Mouse (Mus musculus) neural tube, embryonic 13.5 days (tissue): Measurements from ENCODE around the gene Slc1a3. TPM values are rescaled to one million over a fixed set of nuclear protein-coding genes. Genes with fewer than 3 reads are reported as not detected.
"Not testable (repeated sequence)": the region's sequence is repeated elsewhere in the genome, so short reads cannot be mapped to it uniquely, and the experiment has no call there.

Experiments
- ATAC-seq: fragments of 200-750 bp; cut with Nextera tagmentation; 2 replicates; pipeline ENCODE4 v1.8.0; 2017; ENCODE audit warnings: low read depth, mild to moderate bottlenecking, moderate TSS enrichment, moderate library complexity
- H3K27ac ChIP-seq: fragments of 300-500 bp; sonication (generic); replicated peaks from 2 replicates; pipeline ENCODE4 v1.5.1; 2015; ENCODE audit warnings: moderate library complexity, mild to moderate bottlenecking, inconsistent platforms
- H3K27me3 ChIP-seq: fragments of 300-500 bp; sonication (generic); 2 replicates; pipeline ENCODE4 v1.6.1; 2015; ENCODE audit warnings: mild to moderate bottlenecking, inconsistent platforms
- H3K36me3 ChIP-seq: fragments of 300-500 bp; sonication (generic); 2 replicates; pipeline ENCODE4 v1.6.1; 2015; ENCODE audit warnings: mild to moderate bottlenecking, inconsistent platforms
- H3K4me1 ChIP-seq: fragments of 300-500 bp; sonication (generic); replicated peaks from 2 replicates; pipeline ENCODE4 v1.6.1; 2015; ENCODE audit warnings: inconsistent platforms
- H3K4me2 ChIP-seq: fragments of 300-500 bp; sonication (generic); 2 replicates; pipeline ENCODE4 v1.6.1; 2015; ENCODE audit warnings: inconsistent platforms, mild to moderate bottlenecking, moderate library complexity
- H3K4me3 ChIP-seq: fragments of 300-500 bp; sonication (generic); 2 replicates; pipeline ENCODE4 v1.5.1; 2015; ENCODE audit warnings: mild to moderate bottlenecking, inconsistent platforms
- H3K9ac ChIP-seq: fragments of 300-500 bp; sonication (generic); 2 replicates; pipeline ENCODE4 v1.6.1; 2015; ENCODE audit warnings: moderate library complexity, mild to moderate bottlenecking, inconsistent platforms
- H3K9me3 ChIP-seq: fragments of 300-500 bp; sonication (generic); 2 replicates; pipeline ENCODE4 v1.6.1; 2016; ENCODE audit warnings: inconsistent platforms
- WGBS: fragments of 180-500 bp; shearing (Covaris S2); methylation state at CpG from one replicate; pipeline ENCODE4 v1.1.7; 2015; 5-methylcytosine and 5-hydroxymethylcytosine counted together
- polyA plus RNA-seq: library from polyadenylated mRNA; unstranded; fragments of >200 nt; fragmentation: Nextera tagmentation; extraction: Ambion mirVana; gene quantifications from 2 replicates; pipeline ENCODE4 v1.2.1, GENCODE M21; 2015

Slc1a3 gene
- polyA plus RNA-seq, 1 experiment from 2014 or later: 156 TPM

DNA sequence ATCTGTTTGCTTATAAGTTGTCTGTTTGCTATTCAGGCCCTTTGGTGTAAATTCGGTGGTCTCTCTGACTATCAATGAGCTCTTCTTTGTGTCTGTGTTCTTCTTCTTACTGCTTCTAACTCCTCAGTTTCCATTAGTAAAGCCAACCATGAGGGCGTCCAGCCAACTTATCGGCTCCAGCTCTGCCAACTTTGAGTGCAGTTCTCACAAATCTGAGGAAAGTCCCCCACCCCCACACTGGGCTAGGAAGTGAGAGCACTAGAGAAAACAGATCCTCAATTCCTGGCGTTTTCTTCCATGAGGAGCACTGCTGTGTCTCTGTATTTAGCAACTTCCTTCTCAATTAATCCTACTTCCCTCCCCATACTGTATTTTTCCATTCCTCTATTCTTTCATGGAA lies 4.4 kb downstream of the Slc1a3 start:
- H3K36me3 ChIP-seq: no peaks in the 10 kb centered on the region
- peak overlapping the region; percentile 33 for H3K4me2 ChIP-seq
- H3K4me1 ChIP-seq: peaks cover 29% of the 10 kb centered on the region
- no peak overlapping the region for H3K9ac ChIP-seq
- peak overlapping the region; percentile 61; the same call in 1 of the 2 replicates for H3K27ac ChIP-seq
- 67% methylated on average over 4 of the region's 4 CpGs for whole genome bisulfite sequencing
- H3K27me3 ChIP-seq: peaks cover 13% of the 10 kb centered on the region; the same call in 1 of the 2 replicates
- H3K9me3 ChIP-seq: no peaks in the 10 kb centered on the region
- ATAC-seq: peak; percentile 52
- H3K4me3 ChIP-seq: no peak overlapping the region

DNA sequence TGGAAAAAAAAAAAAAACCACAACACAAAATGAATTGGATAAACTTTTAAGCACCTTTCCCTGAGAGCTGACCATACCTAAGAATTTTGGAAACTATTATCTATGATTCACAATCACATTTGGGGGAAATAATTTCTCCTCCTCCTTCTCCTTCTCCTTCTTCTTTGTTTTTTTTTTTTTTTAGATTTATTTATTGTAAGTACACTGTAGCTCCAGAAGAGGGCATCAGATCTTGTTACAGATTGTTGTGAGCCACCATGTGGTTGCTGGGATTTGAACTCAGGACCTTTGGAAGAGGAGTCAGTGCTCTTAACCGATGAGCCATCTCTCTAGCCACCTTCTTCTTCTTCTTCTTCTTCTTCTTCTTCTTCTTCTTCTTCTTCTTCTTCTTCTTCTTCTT lies 5.0 kb downstream of the Slc1a3 start:
- peaks cover 25% of the 10 kb centered on the region for H3K4me1 ChIP-seq
- H3K9ac ChIP-seq, H3K27me3 ChIP-seq, H3K4me3 ChIP-seq, H3K4me2 ChIP-seq, ATAC-seq, H3K36me3 ChIP-seq, H3K9me3 ChIP-seq, H3K27ac ChIP-seq: not testable (repeated sequence)
- 95% methylated on average over 1 of the region's 1 CpGs for WGBS

DNA sequence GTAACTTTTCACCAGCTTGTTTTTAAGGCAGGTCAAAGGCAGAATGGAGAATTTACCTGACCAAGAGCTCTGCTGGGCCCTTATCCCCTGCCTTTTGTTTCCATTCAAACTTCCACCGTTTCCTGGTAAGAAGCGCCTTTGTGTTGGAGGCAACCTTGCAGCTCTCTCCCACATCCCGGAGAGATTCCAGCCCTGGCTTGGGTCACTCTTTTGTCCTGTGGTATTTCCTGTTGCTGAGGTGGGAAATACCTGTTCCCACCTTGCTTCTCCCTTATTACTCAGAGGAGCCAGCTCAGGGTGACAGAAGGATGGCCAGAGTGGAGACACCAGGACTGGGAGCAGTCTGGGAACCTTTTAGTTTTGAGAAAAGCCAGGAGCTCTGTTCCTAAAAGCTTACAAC lies 12.6 kb downstream of the Slc1a3 start:
- ATAC-seq: no peak
- H3K27me3 ChIP-seq: no peaks in the 10 kb centered on the region
- no peak overlapping the region for H3K4me2 ChIP-seq
- H3K27ac ChIP-seq: no peak overlapping the region
- no peaks in the 10 kb centered on the region for H3K36me3 ChIP-seq
- no peaks in the 10 kb centered on the region for H3K9me3 ChIP-seq
- H3K4me1 ChIP-seq: no peaks in the 10 kb centered on the region
- H3K9ac ChIP-seq: no peak overlapping the region
- H3K4me3 ChIP-seq: no peak overlapping the region
- WGBS: 53% methylated on average over 3 of the region's 3 CpGs

DNA sequence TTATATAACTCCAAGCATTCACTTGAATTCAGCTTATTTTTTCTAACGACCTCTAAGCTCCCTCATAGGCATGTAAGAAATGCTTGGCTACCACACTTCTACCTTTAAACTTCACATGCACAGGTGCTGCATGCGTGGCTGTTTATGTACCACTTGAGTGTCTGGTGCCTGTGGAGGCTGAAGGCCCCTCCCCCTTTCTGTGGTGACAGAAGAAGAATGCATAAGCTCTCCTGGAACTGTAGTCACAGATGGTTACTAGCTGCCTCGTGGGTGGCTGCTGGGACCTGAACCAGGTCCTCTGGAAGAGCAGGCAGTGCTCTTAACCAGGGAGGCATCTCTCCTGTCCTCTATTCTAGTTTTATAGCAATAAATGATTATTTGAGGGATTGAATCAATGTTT lies 13.1 kb downstream of the Slc1a3 start:
- H3K9ac ChIP-seq: no peak overlapping the region
- H3K4me2 ChIP-seq: no peak overlapping the region
- ATAC-seq: no peak
- no peaks in the 10 kb centered on the region for H3K4me1 ChIP-seq
- no peak overlapping the region for H3K4me3 ChIP-seq
- H3K27ac ChIP-seq: no peak overlapping the region
- H3K36me3 ChIP-seq: no peaks in the 10 kb centered on the region
- 66% methylated on average over 3 of the region's 3 CpGs for WGBS
- no peaks in the 10 kb centered on the region for H3K27me3 ChIP-seq
- H3K9me3 ChIP-seq: no peaks in the 10 kb centered on the region

DNA sequence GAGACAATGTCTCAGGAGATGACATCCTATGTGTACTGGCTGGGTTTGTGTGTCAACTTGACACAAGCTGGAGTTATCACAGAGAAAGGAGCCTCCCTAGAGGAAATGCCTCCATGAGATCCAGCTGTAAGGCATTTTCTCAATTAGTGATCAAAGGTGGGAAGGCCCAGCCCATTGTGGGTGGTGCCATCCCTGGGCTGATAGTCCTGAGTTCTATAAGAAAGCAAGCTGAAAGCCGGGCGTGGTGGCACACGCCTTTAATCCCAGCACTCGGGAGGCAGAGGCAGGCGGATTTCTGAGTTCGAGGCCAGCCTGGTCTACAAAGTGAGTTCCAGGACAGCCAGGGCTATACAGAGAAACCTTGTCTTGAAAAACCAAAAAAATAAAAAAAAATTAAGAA lies 20.4 kb downstream of the Slc1a3 start:
- not testable (repeated sequence) for H3K27ac ChIP-seq, H3K4me3 ChIP-seq, H3K4me1 ChIP-seq, ATAC-seq, H3K27me3 ChIP-seq, H3K9me3 ChIP-seq, H3K9ac ChIP-seq, H3K36me3 ChIP-seq, H3K4me2 ChIP-seq
- WGBS: 96% methylated on average over 6 of the region's 6 CpGs

DNA sequence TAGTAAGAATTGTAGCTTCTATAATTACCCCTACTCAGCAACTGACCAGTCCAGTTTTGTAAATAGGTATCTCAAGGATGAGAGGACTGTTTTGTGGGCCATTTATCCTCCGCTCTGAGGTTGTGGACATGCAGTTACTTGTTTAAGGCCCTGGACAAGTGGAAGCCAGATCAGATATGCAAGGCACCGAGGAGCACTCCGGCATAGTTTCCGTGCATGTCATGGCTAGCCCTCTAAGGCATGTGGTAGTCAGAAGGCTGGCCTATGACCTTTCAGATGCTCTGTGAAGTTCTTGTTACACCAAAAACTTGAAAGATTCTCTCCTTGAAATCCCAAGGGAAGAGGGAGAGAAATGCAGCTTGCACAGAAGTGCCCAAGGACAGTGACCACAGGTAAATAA lies 23.7 kb downstream of the Slc1a3 start:
- H3K4me2 ChIP-seq: no peak overlapping the region
- no peak for ATAC-seq
- peaks cover 12% of the 10 kb centered on the region for H3K4me1 ChIP-seq
- no peak overlapping the region for H3K27ac ChIP-seq
- H3K9me3 ChIP-seq: no peaks in the 10 kb centered on the region
- no peaks in the 10 kb centered on the region for H3K27me3 ChIP-seq
- peaks cover 6% of the 10 kb centered on the region; the same call in 1 of the 2 replicates for H3K36me3 ChIP-seq
- no peak overlapping the region for H3K4me3 ChIP-seq
- H3K9ac ChIP-seq: no peak overlapping the region
- 96% methylated on average over 4 of the region's 4 CpGs for WGBS

DNA sequence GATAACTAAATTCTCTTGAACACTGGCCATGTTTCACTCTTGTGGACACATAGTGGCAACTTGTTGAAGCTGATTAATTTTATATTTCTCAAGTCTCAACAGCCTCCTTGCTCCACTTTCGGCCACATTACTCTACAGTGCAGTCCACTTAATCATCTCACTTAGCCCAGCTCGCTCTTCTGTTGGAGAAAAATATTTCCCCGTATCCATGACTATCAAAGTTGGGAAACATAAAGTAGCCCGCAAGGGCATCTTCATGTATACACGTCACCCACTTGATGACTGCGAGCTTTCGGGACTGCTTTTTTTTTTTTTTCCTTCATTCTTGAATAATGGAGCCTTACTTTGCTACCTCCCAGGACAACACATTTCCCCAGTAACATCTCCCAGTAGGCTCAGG lies 25.1 kb downstream of the Slc1a3 start:
- H3K4me1 ChIP-seq: peaks cover 16% of the 10 kb centered on the region
- H3K36me3 ChIP-seq: peaks cover 6% of the 10 kb centered on the region; the same call in 1 of the 2 replicates
- H3K9ac ChIP-seq: no peak overlapping the region
- H3K4me2 ChIP-seq: no peak overlapping the region
- WGBS: 82% methylated on average over 7 of the region's 7 CpGs
- H3K27ac ChIP-seq: no peak overlapping the region
- no peak overlapping the region for H3K4me3 ChIP-seq
- no peak for ATAC-seq
- no peaks in the 10 kb centered on the region for H3K27me3 ChIP-seq
- H3K9me3 ChIP-seq: no peaks in the 10 kb centered on the region

DNA sequence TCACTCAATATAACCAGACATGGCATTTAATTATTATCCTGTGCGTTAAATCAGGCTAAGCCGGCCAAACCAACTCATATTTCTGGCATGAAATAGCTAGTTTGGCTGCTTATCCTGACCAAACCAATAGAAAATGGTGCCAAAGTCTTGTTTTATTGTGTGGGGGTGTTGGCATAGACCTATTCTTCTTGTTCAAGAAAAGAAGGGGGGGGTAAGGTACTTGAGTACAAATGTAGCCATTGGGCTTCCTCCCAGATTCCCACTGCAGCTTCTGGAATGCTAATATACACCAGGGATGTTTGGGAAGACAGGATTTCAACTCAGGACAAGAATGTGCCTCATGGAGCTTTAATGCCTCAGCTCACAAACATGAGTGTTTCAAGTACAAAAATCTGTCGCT lies 26.3 kb downstream of the Slc1a3 start:
- no peak overlapping the region for H3K27ac ChIP-seq
- peaks cover 16% of the 10 kb centered on the region for H3K4me1 ChIP-seq
- H3K4me3 ChIP-seq: no peak overlapping the region
- peaks cover 6% of the 10 kb centered on the region; the same call in 1 of the 2 replicates for H3K36me3 ChIP-seq
- no peaks in the 10 kb centered on the region for H3K27me3 ChIP-seq
- whole genome bisulfite sequencing: 88% methylated on average over 3 of the region's 3 CpGs
- ATAC-seq: no peak
- H3K4me2 ChIP-seq: no peak overlapping the region
- no peaks in the 10 kb centered on the region for H3K9me3 ChIP-seq
- H3K9ac ChIP-seq: no peak overlapping the region

DNA sequence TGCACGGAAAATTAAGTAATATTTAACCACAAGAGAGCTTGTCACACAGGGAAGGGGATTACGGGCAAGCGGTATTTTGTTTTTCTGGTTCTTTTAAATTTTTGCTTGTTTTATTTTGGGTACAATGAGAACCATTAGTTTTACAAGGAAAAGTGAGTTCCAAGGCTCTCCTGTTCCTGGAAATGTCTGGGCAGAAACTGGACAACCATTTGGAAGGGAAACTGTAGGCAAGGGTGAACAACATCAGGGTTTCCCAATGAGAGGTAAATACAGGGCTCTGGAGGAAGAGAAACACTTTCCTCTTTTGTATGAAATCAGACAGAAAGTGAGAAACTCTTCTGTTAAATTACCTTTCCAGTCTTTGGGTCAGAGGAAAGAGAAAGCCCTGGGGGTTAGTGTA lies 27.7 kb downstream of the Slc1a3 start:
- no peak overlapping the region for H3K9ac ChIP-seq
- no peaks in the 10 kb centered on the region for H3K27me3 ChIP-seq
- ATAC-seq: no peak
- no peak overlapping the region for H3K4me2 ChIP-seq
- H3K4me1 ChIP-seq: peaks cover 16% of the 10 kb centered on the region
- WGBS: 92% methylated on average over 3 of the region's 3 CpGs
- H3K27ac ChIP-seq: no peak overlapping the region
- peaks cover 6% of the 10 kb centered on the region; the same call in 1 of the 2 replicates for H3K36me3 ChIP-seq
- H3K4me3 ChIP-seq: no peak overlapping the region
- H3K9me3 ChIP-seq: no peaks in the 10 kb centered on the region

DNA sequence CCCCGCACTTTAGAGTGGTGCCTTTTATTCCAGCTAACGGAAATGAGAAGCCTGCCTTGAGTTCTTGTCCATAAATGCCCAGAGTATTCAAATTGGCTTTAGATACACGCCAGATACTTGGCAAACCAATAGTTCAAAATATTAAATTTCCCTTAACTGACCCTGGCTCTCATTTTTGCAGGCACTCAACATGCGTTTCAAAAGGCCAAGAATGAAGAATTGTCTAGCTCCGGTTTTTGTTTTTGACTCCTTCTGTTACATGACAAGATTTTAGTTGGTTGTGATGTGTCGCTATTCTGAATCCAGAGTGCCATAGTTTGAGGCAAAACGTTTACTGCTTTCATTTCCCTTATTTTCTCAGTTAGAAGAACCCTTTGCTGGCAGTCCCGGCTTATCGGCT lies 28.1 kb downstream of the Slc1a3 start:
- no peak for ATAC-seq
- Histone ChIP-seq H3K9ac (no peak overlapping the region), H3K36me3 (peaks cover 2% of the 10 kb centered on the region; the same call in 1 of the 2 replicates), H3K4me3 (no peak overlapping the region), H3K27ac (no peak overlapping the region), H3K27me3 (no peaks in the 10 kb centered on the region), H3K9me3 (no peaks in the 10 kb centered on the region), H3K4me1 (peaks cover 16% of the 10 kb centered on the region), H3K4me2 (no peak overlapping the region)
- 89% methylated on average over 9 of the region's 9 CpGs for WGBS

DNA sequence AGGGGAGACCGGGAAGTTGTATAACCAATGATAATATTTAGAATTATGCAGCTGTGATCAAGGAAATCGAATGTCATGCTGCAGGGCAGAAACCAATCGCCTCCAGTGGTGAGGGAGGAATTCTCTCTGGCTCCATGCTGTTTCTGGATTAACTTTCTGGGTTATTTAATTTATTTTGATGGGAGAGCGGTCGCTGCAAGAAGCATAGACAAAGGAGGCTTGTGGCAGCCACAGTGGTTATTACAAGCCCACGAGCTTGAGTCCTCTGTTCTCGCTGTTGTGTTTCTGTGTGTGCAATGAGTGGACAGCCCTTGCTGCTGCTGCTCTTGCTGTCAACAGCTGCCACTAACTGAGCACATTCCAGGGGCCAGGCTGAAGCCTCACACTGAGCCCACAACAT lies 28.6 kb downstream of the Slc1a3 start:
- peaks cover 16% of the 10 kb centered on the region for H3K4me1 ChIP-seq
- no peaks in the 10 kb centered on the region for H3K36me3 ChIP-seq
- WGBS: 59% methylated on average over 7 of the region's 7 CpGs
- no peaks in the 10 kb centered on the region for H3K27me3 ChIP-seq
- H3K9me3 ChIP-seq: no peaks in the 10 kb centered on the region
- H3K4me3 ChIP-seq: no peak overlapping the region
- no peak overlapping the region for H3K27ac ChIP-seq
- no peak overlapping the region for H3K9ac ChIP-seq
- no peak overlapping the region for H3K4me2 ChIP-seq
- ATAC-seq: no peak

DNA sequence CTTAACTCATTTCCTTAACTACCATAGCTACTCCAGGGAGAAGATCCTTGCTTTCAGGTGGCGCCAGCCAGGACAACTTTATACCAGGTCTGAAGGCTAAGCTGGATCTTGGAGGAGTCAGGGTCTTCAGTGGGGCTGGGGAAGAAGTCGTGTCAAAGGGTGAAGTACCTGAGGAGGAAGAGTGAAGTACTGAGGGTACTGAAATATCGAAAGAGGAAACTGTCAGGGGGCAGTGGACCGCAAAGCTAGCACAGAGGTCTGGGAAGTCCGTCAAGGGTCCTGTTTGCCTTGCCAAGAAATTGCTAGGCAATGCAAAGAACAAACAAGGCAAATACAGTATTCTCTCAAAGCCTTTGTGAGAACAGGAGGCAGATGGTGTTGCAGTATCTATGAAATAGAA lies 29.6 kb downstream of the Slc1a3 start:
- H3K4me1 ChIP-seq: peaks cover 14% of the 10 kb centered on the region
- no peak for ATAC-seq
- H3K9me3 ChIP-seq: no peaks in the 10 kb centered on the region
- no peaks in the 10 kb centered on the region for H3K27me3 ChIP-seq
- no peak overlapping the region for H3K9ac ChIP-seq
- H3K36me3 ChIP-seq: no peaks in the 10 kb centered on the region
- H3K4me2 ChIP-seq: no peak overlapping the region
- no peak overlapping the region for H3K4me3 ChIP-seq
- 91% methylated on average over 5 of the region's 5 CpGs for WGBS
- no peak overlapping the region for H3K27ac ChIP-seq

DNA sequence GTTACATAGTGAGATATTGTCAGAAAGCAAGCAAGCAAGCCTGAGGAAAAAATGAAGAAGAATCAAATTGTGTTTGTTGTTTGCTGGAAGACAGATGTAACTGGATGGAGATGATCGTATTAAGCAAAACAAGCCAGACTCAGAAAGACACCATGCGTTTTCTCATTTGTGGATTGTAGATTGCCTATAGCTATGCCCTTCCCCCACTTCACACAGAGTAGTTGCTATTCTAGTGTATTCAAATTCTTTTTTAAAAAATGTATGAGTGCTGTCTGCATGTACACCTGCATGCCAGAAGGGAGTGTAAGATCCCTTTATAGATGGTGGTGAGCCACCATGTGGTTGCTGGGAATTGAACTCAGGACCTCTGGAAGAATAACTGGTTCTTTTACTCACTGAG lies 33.6 kb downstream of the Slc1a3 start:
- no peak for ATAC-seq

More for the DNA sequence above, 33.6 kb downstream of the Slc1a3 start:
- no peak overlapping the region for H3K9ac ChIP-seq
- H3K9me3 ChIP-seq: no peaks in the 10 kb centered on the region
- no peaks in the 10 kb centered on the region for H3K27me3 ChIP-seq
- H3K27ac ChIP-seq: no peak overlapping the region
- peaks cover 10% of the 10 kb centered on the region; the same call in 1 of the 2 replicates for H3K4me1 ChIP-seq
- H3K4me3 ChIP-seq: no peak overlapping the region
- H3K4me2 ChIP-seq: no peak overlapping the region
- 97% methylated on average over 2 of the region's 2 CpGs for WGBS
- H3K36me3 ChIP-seq: no peaks in the 10 kb centered on the region
